Mouse (Mus musculus) forebrain, postnatal 0 days (tissue): ENCODE measurements around the gene Grb10. TPM values are rescaled to one million over a fixed set of nuclear protein-coding genes. Genes with fewer than 3 reads are reported as not detected.

Experiments used
- ATAC-seq: fragments of 200-750 bp; cut with Nextera tagmentation; 2 replicates; pipeline ENCODE4 v1.8.0; 2017; ENCODE audit warnings: mild to moderate bottlenecking, moderate library complexity
- DNase-seq: peaks from one replicate; pipeline ENCODE4 v3.0.0-alpha.2; 2015
- H3K27ac ChIP-seq: fragments of 300-500 bp; sonication (generic); 2 replicates; pipeline ENCODE4 v1.5.1; 2014; ENCODE audit warnings: low read depth, mild to moderate bottlenecking, antibody characterized with exemption, low read length, moderate library complexity, mixed read lengths
- H3K27me3 ChIP-seq: fragments of 300-500 bp; sonication (generic); 2 replicates; pipeline ENCODE4 v1.6.1; 2014; ENCODE audit warnings: mild to moderate bottlenecking, low read length, mixed read lengths; ENCODE audit not compliant: insufficient read depth
- H3K36me3 ChIP-seq: fragments of 300-500 bp; sonication (generic); 2 replicates; pipeline ENCODE4 v1.6.1; 2014; ENCODE audit warnings: mild to moderate bottlenecking, moderate library complexity; ENCODE audit not compliant: insufficient read depth
- H3K4me1 ChIP-seq: fragments of 300-500 bp; sonication (generic); 2 replicates; pipeline ENCODE4 v1.6.1; 2014; ENCODE audit warnings: antibody characterized with exemption; ENCODE audit not compliant: insufficient read depth
- H3K4me2 ChIP-seq: fragments of 300-500 bp; sonication (generic); 2 replicates; pipeline ENCODE4 v1.6.1; 2014; ENCODE audit warnings: low read depth, mild to moderate bottlenecking, moderate library complexity
- H3K4me3 ChIP-seq: fragments of 300-500 bp; sonication (generic); 2 replicates; pipeline ENCODE4 v1.5.1; 2014; ENCODE audit warnings: low read depth, low read length, mixed read lengths
- H3K9ac ChIP-seq: fragments of 300-500 bp; sonication (generic); 2 replicates; pipeline ENCODE4 v1.6.1; 2014; ENCODE audit warnings: mild to moderate bottlenecking
- H3K9me3 ChIP-seq: fragments of 300-500 bp; sonication (generic); 2 replicates; pipeline ENCODE4 v1.6.1; 2016; ENCODE audit warnings: low read length
- CTCF ChIP-seq: sonication (generic); IDR thresholded peaks from 2 replicates; pipeline ENCODE4 v1.5.1; 2016; ENCODE audit warnings: antibody characterized with exemption, control low read depth, low read depth
- WGBS: fragments of 180-500 bp; shearing (Covaris S2); extraction: QIAGEN DNeasy Blood & Tissue Kit; methylation state at CpG from one replicate; pipeline ENCODE4 v1.1.7; 2014; 5-methylcytosine and 5-hydroxymethylcytosine counted together
- polyA plus RNA-seq: library from polyadenylated mRNA; unstranded; fragments of >200 nt; fragmentation: Nextera tagmentation; extraction: Ambion mirVana; gene quantifications from 2 replicates; pipeline ENCODE4 v1.2.1, GENCODE M21; 2015
- total RNA-seq: library from RNA; depleted of rRNA; stranded (reverse); fragments of >200 nt; gene quantifications from 2 replicates; pipeline ENCODE4 v1.2.3, GENCODE M21; 2014; rRNA removed

Grb10 gene
- total and polyA plus RNA-seq, 2 experiments from 2014 or later: 32.7 to 80.3 TPM

- DNase-seq: no peak
- 72% methylated on average over 4 of the region's 4 CpGs for WGBS
- no peak for TF ChIP-seq CTCF
- no peak for ATAC-seq
- Histone ChIP-seq H3K9ac (no peak overlapping the region), H3K4me2 (no peak overlapping the region), H3K27ac (no peak overlapping the region), H3K4me1 (no peaks in the 10 kb centered on the region), H3K36me3 (no peaks in the 10 kb centered on the region), H3K4me3 (no peak overlapping the region), H3K9me3 (no peaks in the 10 kb centered on the region), H3K27me3 (no peaks in the 10 kb centered on the region)
Measured at GRCm38 (mm10) chr11:11886403-11886998, 152.0 kb downstream of the Grb10 start.

GRCm38 (mm10) chr11:11885921-11886320 lies 152.6 kb downstream of the Grb10 start:
- no peak overlapping the region for H3K9ac ChIP-seq
- WGBS: 21% methylated on average over 3 of the region's 3 CpGs
- H3K9me3 ChIP-seq: no peaks in the 10 kb centered on the region
- no peak for DNase-seq
- TF ChIP-seq CTCF: no peak
- no peaks in the 10 kb centered on the region for H3K27me3 ChIP-seq
- no peak overlapping the region for H3K27ac ChIP-seq
- no peak overlapping the region for H3K4me2 ChIP-seq
- no peaks in the 10 kb centered on the region for H3K4me1 ChIP-seq
- H3K4me3 ChIP-seq: no peak overlapping the region
- no peaks in the 10 kb centered on the region for H3K36me3 ChIP-seq
- ATAC-seq: no peak

GRCm38 (mm10) chr11:11885246-11885643 lies 153.2 kb downstream of the Grb10 start:
- TF ChIP-seq CTCF: no peak
- Histone ChIP-seq H3K36me3 (no peaks in the 10 kb centered on the region), H3K9ac (no peak overlapping the region), H3K4me1 (no peaks in the 10 kb centered on the region), H3K27me3 (no peaks in the 10 kb centered on the region), H3K27ac (no peak overlapping the region), H3K4me3 (no peak overlapping the region), H3K4me2 (no peak overlapping the region), H3K9me3 (no peaks in the 10 kb centered on the region)
- DNase-seq (no peak), ATAC-seq (no peak)
- WGBS: 83% methylated on average over 4 of the region's 4 CpGs

- Histone ChIP-seq H3K27me3 (no peaks in the 10 kb centered on the region), H3K9ac (no peak overlapping the region), H3K9me3 (no peaks in the 10 kb centered on the region), H3K4me3 (no peak overlapping the region), H3K36me3 (no peaks in the 10 kb centered on the region), H3K4me2 (no peak overlapping the region), H3K4me1 (no peaks in the 10 kb centered on the region), H3K27ac (no peak overlapping the region)
- 65% methylated on average over 11 of the region's 11 CpGs for WGBS
- no peak for DNase-seq
- no peak for TF ChIP-seq CTCF
- no peak for ATAC-seq
Measured at GRCm38 (mm10) chr11:11884533-11885245, 153.8 kb downstream of the Grb10 start.

GRCm38 (mm10) chr11:11881783-11882155 lies 156.7 kb downstream of the Grb10 start:
- H3K4me1 ChIP-seq: no peaks in the 10 kb centered on the region
- no peak overlapping the region for H3K27ac ChIP-seq
- no peak overlapping the region for H3K9ac ChIP-seq
- H3K4me2 ChIP-seq: no peak overlapping the region
- 32% methylated on average over 1 of the region's 1 CpGs for WGBS
- no peak overlapping the region for H3K4me3 ChIP-seq
- DNase-seq: no peak
- no peak for ATAC-seq
- no peaks in the 10 kb centered on the region for H3K36me3 ChIP-seq
- no peaks in the 10 kb centered on the region for H3K27me3 ChIP-seq
- TF ChIP-seq CTCF: no peak
- no peaks in the 10 kb centered on the region for H3K9me3 ChIP-seq

- no peaks in the 10 kb centered on the region for H3K36me3 ChIP-seq
- H3K9ac ChIP-seq: no peak overlapping the region
- 34% methylated on average over 13 of the region's 13 CpGs for WGBS
- H3K27me3 ChIP-seq: no peaks in the 10 kb centered on the region
- DNase-seq (no peak), ATAC-seq (no peak)
- no peaks in the 10 kb centered on the region for H3K4me1 ChIP-seq
- no peak overlapping the region for H3K4me3 ChIP-seq
- no peak for TF ChIP-seq CTCF
- H3K27ac ChIP-seq: no peak overlapping the region
- H3K9me3 ChIP-seq: no peaks in the 10 kb centered on the region
- H3K4me2 ChIP-seq: no peak overlapping the region
Measured at GRCm38 (mm10) chr11:11881026-11881782, 157.3 kb downstream of the Grb10 start.

Other genes starting within 250 kb of the Grb10 start
- 4.8 and 7.8 TPM in 2 replicates for gene Fignl1, start 229.7 kb downstream of the Grb10 start, total RNA-seq
- gene Fignl1, start 229.7 kb downstream of the Grb10 start, polyA plus RNA-seq: 4.4 and 4.9 TPM in 2 replicates
- gene Ddc, start 140.5 kb downstream of the Grb10 start, total RNA-seq: 7.2 and 13.6 TPM in 2 replicates
- gene Ddc, start 140.5 kb downstream of the Grb10 start, polyA plus RNA-seq: 5.6 and 8.6 TPM in 2 replicates